Mouse (Mus musculus) spleen, postnatal 36 days (tissue): ENCODE data around the gene Gjb4.

Experiments
- DNase-seq, 2 experiments: peaks; one replicate each; pipeline ENCODE4 v3.0.0; 2022; ENCODE audit warnings: low spot score in 2 of 2, mixed read lengths in 1 of 2

The Gjb4 gene

DNA sequence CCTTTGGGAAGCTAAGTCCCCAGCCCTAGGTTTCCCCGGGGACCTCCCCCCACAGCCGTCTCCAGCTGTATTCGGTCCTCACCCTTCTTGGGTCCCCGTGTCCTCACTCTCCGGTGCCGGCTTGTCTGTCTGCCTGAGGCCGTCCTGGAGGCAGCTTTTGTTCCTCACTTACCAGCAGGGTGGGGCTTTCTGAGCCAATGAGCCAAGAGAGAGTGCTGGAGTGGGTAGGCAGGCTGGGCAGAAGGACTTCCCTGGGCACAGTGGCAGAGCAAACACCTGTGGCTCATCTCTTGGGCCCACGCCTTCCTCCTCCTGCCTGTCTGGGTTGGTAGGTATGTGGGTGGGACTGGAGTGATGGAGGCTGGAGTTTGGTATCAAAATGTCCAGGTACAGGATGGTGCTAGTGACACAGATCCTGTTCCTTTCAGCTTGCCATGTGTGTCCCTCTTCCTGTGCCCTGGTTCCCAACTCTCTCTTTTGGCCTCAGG is at the start of gene Gjb4:
Gene Gjb4 (minus strand): TSS at position 131 of the 488 bp plus-strand sequence.
- no peak for DNase-seq

DNA sequence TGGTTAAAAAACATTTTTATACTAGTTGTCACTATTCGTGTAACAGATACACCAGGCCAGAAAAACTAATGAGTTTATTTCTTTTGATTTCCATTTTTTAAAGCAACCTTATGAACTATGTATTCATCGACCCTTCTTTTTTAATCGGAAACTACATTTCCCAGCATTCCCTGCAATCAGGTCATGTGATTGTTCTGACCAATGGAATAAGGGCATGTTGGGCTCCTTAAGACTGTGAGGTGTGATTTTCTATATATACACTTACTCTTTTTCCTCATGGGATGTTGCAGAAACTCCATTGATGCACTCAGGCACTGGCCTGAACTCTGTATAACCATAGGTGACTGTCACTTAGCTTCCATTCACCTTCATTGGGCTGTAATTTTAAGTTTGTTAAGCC is 48.7 kb upstream of the Gjb4 start:
- no peak for DNase-seq

DNA sequence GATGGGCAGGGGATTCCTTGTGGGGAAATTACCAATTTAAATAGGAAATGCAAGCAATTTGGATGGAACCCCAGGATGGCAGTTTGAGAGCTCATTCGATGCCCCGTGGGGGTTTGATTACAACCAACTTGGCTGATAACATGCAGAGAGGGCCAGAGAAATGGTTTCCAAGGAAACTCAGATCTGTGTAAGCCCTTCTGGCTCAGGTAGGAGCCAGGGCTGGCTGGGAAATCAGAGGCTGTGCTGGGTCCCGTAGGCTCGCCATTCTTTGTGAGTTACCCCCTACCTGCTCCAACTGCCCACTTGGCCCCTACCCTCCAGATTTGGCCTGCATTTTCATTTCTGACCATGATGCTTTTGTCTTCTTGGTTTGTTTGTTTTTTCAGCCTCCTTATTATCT is 48.3 kb upstream of the Gjb4 start:
- no peak for DNase-seq

DNA sequence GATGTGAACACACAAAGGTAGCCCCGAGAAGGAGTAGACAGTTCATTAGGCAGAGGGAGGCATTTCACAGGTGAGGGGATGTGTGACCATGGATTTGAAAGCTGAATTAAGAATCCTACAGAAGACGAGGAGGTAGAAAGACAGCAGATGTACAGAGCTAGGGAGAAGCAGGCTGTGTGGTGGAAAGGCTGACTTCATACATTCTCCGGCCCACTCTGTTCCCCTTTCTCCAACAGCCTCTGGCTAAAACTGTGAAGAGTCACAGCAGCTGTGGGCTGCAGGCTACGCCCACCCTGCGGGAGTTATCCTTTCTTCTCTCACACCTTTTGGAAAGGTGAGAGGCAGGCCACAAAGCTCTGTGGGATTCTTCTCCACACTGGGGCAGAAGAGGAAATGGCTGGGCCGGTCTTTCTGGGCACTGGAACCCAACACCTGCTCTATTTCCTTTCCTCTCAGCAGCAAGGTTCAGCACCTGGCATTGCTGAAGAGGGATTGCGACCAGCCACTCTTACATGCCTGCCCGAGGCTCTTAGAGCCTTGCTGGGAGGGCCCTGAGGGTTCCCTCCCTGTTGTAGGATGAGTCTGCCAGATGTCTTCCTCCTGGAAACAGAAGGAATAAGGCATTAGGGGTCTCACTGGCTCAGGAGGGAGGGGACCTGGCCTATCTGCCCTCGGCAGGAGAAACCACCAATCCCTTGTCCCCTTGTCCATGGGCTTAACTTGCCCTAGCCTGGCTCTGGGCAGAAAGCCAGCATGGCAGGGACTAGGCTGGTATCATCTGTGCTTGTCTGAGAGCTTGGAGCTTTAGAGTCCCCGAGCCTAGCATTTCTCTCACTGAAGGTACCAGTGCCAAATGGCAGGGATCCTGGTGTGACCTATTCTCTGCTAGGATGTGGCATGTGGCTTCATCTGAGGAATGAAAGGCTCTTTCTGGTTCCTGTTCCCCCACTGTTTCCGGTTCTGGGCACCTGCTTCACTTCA is 46.6 kb upstream of the Gjb4 start:
- DNase-seq = no peak

DNA sequence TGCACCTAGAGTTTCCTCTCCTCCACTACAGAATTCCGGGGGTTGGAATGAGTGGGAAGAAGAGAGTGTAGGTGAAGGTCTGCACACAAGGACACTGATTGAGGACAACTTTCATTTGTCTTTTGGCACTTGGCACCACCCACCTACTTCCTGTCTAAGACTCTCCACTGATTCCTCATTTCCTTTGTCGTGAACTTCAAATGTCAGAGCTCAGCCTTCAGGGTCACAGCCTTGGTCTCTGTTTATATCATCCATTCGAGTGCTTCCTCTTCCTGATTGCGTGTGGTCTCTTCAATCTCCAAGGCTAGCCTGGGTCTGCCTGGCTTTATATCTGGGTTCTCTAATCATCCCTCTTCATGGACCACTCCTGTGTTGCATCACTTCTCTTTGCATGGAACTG is 41.7 kb upstream of the Gjb4 start:
- no peak for DNase-seq

DNA sequence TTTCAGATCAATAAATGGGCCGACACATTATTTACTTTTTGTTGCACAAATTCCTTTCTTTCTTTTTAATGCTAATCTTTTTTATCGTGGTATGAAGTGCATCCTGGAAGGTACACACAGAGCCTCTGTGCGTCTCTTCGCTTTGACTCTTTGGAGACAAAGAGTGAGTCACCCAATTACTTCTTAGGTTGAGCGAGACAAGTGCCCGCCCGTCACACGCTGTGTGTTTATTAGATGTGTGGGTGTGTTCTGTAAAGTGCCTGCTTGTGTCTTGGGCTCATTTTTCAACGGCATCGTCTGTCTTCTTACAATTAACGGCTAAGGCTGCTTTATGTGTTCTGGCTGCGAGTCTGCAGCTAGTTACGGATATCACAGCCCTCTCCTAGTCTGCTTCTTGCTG is 35.8 kb upstream of the Gjb4 start:
- DNase-seq = no peak

DNA sequence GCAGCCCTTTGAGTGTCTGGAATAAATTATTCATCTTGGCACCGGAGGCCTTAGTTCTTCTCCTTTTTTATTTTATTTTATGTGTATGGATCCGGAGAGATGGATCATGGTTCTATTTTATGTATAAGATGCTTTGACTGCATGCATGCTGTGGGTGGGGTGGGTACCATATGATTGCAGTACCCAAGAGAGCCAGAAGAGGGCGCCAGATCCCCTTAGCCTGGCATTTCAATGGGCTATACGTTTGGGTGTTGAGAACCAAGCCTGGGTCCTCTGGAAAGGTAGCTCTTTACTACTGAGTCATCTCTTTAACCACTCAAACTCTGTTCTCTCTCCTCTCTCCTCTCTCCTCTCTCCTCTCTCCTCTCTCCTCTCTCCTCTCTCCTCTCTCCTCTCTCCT is 23.5 kb upstream of the Gjb4 start:
- no peak for DNase-seq

DNA sequence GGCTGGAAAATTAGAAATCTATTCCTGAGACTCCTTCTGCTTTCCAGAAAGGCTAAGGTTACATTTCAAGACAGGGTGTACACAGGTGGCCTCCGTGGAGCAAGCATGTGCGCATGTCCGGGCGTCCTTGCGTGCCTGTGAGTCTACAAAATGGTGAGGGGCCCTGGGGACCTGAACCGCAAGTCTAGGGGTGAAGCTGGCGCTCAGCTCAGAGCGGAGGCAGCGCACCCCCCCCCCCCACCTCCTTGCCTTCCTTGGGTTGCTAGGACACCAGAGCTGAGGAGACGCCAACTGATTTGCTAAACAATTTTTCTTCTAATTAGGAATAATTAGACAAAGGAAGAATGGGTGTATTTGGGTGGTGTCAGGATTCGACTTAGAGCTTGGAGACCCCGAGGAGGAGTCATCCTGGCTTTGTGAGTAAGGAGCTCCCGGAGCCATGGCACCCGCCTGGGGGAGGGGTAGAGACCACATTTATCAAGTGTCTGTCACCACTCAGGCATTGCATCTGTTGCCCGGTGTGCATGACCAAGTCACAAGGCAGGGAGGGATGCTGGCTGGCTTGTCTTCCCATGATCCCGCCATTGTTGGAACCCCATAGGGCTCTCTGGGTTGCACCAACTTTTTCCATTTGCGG is 21.8 kb upstream of the Gjb4 start:
- DNase-seq = no peak

DNA sequence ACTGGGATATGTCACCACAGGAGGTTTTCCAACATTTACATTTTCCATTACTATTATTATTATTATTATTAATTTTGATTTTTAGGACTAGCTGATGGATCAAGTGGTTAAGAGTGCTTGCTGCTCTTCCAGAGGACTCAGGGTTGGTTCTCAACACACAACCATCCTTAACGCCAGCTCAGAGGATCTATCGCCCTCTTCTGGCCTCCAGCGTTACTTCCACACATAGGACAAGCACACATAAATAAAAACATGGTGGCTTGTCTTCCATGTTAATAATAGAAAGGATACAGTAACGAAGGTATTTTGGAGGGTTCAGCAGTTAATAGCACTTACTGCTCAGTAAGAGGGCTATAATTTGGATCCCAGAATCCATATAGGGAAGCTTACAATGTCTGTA is 20.8 kb upstream of the Gjb4 start:
- DNase-seq = no peak

DNA sequence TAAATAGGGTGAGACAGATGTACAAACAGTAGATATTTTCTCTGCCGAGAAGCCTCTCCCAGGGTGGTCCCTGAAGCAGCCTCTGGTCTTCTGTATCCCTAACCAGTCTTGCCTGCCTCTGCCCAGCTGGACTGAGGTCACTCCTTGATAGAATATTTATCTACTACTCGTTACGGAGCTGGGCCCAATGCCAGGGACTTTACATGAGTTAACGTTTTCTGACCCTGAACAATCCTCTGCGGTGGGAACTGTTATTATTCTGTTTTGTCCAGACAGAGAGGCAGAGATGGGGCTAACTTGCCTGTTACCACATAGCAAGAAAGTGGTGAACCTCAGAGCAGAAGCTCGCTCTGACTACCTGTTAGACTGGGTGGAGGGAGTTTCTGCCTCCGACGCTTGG is 19.6 kb upstream of the Gjb4 start:
- no peak for DNase-seq

DNA sequence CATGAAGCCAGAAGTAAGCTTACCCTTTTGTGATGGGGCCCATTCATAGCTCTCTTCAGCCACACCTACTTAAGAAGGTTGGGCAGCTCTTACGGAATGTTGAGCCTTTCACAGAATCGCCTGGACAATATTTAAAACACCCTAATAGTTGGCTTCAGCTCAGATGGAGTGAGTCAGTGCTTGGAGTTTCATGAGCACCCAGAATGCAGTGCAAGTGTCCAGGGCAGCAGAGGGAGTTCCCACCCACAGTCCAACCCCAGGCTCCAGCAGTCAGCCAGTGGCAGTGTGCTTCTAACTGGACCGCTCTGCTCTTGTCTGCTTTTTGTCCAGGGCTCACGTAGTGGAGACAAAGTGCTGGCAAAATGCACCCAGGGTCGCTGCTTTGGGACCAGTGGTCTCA is 17.7 kb upstream of the Gjb4 start:
- DNase-seq = no peak

DNA sequence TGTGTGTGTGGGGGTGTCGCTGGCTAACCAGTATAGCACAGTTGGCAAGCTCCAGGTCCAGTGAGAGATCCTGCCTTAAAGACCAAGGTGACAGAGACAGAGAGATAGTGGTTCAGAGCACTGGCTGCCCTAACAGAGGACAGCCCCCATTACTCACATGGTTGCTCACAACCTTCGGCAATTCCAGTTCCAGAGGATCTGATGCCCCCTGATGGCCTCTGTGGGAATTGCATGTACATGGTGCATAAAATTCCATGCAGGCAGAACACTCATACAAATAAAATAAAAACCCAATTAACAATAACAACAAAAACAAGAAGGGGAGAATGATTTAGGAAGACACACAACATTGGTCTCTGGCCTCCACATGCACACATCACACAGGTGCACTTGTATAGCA is 16.6 kb upstream of the Gjb4 start:
- DNase-seq = no peak

DNA sequence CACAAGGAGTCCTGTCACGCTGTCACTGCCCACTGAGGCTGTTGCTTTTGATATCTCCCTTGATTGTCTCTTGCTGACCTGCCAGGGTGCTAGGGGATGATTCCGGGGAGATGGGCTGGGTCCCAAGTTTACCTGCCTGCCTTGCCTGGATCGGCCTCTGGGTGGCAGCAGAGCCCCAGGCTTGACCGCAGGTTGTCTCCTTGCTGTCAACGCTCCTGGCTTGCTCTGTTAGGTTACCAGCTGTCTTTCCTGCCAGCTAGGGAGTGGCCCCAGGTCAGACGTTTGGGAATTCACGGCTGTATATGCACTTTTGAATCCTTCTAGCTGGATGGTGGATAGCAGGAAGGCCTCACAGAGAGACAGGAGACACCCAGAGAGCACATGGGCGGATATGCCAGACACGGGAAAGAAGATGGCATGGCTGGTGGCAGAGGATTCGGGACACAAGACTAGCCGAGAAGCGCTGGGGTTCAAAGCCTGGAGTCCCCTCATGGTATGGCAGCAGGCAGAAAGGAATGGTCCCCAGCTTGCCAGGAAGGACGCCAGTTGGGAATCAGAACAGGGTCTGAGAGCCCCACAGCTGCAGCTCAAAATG is 14.6 kb upstream of the Gjb4 start:
- no peak for DNase-seq

DNA sequence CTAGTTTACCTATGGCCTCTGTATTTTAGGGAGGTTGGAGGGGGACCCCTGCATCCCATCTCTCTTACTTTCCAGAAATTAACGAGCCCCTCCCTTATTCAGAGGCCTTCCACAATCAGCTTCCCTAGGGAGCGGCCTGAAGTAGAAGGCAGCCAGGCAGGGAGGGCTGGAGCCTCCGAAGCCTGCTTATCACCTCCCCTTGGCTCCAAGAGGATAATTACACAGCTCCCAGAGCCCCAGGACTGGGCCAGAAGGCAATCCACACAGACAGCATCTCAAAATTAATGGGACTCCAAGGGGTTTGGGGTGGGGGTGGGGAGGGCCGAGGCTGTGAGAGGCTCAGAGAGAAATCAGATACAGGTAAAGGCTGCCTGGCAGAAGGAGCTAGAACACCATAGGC is 12.0 kb upstream of the Gjb4 start:
- no peak for DNase-seq

DNA sequence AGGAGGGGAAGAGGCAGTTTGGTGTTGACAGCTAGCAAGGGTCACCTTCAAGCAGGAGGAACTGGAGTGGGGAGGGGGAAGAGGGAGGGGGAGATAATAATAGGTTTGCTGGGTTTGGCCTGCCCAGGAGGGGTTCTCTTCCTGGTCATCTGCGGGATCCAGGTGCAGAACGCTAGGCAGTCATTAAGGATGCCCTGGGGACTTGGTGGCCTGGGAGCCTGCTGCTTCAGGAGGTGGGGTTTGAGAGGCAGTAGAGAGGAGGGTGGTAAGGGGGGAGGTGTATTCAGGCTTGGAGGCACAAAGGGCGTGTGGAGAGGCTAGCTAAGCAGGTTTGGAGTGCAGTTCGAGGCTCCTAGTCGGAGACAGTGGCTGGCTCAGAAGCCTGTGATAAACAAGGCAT is 11.6 kb upstream of the Gjb4 start:
- no peak for DNase-seq

DNA sequence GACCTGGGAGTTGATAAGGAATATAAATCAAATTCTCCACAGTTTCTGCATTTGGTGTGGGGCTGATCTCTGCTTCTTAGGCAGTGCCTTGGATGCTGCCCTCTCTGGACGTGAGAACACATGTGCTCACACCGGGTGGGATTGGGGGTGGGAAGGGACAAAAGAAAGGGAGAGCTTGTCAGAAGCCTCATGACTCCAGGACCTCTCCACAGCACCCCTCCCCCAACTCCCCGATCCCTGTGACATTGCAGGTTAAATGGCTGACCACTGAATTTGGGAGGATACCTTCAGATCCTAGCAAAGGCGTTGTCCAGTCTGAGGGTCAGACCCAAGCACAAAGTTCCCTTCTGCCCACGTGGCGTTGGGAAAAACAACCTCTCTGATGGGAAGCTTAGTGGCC is 10.6 kb upstream of the Gjb4 start:
- DNase-seq = no peak

DNA sequence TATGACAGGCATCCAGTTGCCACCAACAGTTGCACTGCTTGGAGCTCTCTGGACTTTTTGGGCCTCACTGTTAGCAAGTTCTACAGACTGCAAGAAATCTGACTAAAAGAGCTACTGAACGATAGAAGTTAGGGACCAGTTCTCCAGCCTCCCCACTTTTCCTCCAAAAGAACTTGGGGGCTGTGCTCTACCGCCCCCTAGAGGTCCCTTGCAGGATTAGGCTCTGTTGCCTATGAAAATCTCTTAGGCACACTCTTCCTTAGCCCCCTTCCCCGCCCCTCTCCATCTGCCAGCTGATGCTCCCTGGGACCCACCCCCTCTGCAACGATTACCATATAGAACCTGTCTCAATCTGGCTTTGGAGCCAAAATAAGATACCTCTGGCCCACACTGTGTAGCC is 9.4 kb upstream of the Gjb4 start:
- DNase-seq = no peak

DNA sequence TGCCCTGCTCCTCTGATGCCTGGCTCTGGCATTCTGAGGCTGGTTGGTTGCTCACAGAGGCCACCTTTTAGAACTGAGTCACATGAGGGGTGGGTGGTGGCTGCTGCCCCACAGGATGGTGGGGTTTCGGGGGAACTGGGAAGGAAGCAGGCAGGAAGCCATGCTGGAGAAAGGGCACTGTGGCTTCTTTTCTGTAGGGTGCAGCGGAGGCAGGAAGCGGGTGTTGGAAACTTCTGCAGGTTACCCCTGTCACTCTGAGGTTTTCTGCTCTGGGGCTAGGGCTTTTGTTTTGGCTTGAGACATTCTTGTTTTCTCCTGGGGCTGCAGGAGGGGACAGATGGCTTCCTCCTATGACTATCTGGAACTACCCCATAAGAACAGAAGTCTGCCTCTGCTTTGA is 8.6 kb upstream of the Gjb4 start:
- DNase-seq = no peak

DNA sequence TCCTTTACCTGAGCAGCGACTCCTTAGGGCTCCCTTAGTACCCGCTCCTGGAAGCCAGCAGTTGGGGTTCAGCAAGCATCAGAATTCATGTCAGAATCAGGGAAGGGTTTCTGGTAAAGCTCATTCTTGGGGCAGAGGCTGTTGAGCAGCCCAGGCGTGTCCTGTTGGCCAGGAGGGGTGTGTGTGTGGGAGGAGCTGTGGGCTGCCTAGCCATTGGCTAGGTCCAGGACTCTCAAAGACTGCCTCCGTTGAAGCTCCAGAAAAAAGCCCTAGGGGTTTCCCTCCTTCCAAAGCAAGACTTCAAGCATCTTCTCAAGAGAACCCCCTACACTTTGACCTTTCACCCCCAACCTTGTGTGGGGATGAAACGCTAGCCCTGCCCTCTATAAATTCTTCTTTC is 4.1 kb upstream of the Gjb4 start, which contains the start of gene Gjb5:
Gene Gjb5 (minus strand): TSS at position 164 of the 400 bp plus-strand sequence.
- no peak for DNase-seq

DNA sequence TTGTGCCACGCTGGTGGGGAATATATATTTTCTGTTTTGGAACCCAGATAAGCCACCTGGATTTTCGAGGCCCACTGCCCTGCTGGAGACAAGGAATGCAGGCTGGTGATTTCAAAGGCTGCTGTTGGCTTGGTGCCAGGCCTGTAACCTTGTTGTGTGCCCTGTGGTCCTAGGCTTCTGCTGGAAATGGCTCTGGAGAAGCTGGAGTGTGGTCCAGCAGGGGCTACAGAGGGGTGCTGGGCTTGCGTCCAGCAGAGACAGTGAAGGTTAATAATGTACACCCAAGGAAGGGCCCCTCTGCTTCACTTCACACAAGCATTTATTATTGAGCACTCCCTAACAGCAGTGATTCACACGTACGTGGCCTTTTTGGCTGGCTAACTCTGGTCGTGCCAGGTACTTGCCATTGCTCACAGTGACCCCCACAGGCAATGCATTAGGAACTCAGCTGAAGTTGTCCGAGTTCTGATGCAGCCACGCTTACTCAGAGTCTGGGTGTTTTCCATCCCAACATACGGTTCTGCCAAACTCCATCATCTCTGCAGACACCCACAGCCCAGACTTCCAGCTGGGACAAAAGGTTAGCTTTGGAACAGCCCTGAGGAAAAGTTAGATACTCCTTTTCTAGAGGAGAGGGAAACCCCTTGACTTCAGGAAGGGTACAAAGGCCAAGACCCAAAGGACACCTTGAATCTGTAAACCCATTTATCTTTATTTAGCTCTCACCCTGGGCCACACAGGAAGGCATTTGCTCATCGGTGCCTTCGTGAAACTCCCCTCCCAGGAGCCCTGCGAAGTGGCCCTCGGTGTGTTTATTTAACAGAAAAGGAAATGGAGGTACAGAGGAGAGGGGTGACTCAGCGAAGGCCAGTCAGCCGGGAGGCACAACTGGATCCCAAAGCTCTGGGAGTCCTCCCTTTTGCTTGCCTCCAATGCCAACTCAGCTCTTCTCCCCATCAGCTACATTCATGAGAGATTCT is 915 bp upstream of the Gjb4 start:
- DNase-seq = no peak

DNA sequence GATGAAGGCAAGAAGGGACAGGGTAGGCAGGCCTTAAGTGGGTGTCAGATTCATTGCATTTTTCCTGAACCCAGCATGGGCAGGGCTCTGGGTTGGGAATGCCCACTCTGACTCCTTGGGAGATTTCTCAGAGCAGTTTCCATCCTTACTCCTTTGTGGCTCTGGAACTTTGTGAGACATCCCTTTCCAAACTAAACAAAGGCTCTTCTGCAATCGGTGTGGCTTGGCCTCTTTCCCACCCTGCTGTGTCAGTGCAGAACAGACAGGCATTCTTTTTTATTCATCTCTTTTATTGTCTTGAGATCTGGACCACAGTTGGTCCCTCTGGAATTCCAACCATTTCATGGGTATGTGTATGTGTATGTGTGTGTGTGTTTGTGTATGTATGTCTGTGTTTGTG is 1.3 kb downstream of the Gjb4 start:
- DNase-seq = no peak
